Mouse (Mus musculus) ES-Bruce4 (cell line): Measurements from ENCODE around the gene Podn. TPM values are rescaled to one million over a fixed set of nuclear protein-coding genes. Genes with fewer than 3 reads are reported as not detected.

Experiments
- H3K27ac ChIP-seq: 2 replicates; pipeline ENCODE4 v1.5.1; 2012; ENCODE audit warnings: low read length, inconsistent platforms; ENCODE audit not compliant: insufficient read depth
- H3K27me3 ChIP-seq: 2 replicates; pipeline ENCODE4 v1.6.1; 2012; ENCODE audit warnings: mild to moderate bottlenecking, low read length, inconsistent platforms; ENCODE audit not compliant: control insufficient read depth, poor library complexity, insufficient read depth, severe bottlenecking
- H3K36me3 ChIP-seq: 2 replicates; pipeline ENCODE4 v1.6.1; 2012; ENCODE audit warnings: inconsistent platforms, mild to moderate bottlenecking, low read length, moderate library complexity; ENCODE audit not compliant: control insufficient read depth, poor library complexity, insufficient read depth, severe bottlenecking
- H3K4me1 ChIP-seq: one replicate; pipeline ENCODE4 v1.8.1; 2011; ENCODE audit warnings: low read length; ENCODE audit not compliant: control insufficient read depth, insufficient read depth
- H3K4me3 ChIP-seq: 2 replicates; pipeline ENCODE4 v1.5.1; 2011; ENCODE audit warnings: low read depth, mild to moderate bottlenecking, low read length
- H3K9ac ChIP-seq: 2 replicates; pipeline ENCODE4 v1.6.1; 2012; ENCODE audit warnings: low read depth, mild to moderate bottlenecking, inconsistent platforms; ENCODE audit not compliant: poor library complexity, severe bottlenecking
- H3K9me3 ChIP-seq: replicated peaks from 2 replicates; pipeline ENCODE4 v1.6.1; 2012; ENCODE audit warnings: mild to moderate bottlenecking, low read length, inconsistent platforms; ENCODE audit not compliant: control insufficient read depth, poor library complexity, insufficient read depth, severe bottlenecking
- CTCF ChIP-seq: IDR thresholded peaks from one replicate; pipeline ENCODE4 v1.8.1; 2011; ENCODE audit warnings: low read depth, low read length
- EP300 ChIP-seq: IDR thresholded peaks from 2 replicates; pipeline ENCODE4 v1.6.1; 2011; ENCODE audit warnings: low read depth, low read length; ENCODE audit not compliant: insufficient read depth
- POLR2A ChIP-seq: IDR thresholded peaks from one replicate; pipeline ENCODE4 v1.8.1; 2011; ENCODE audit warnings: low read length; ENCODE audit not compliant: insufficient read depth
- polyA plus RNA-seq: library from polyadenylated mRNA; stranded (reverse); fragments of >200 nt; gene quantifications from 2 replicates; pipeline ENCODE4 v1.2.4, GENCODE M21; 2011; ENCODE audit warnings: low read depth; ENCODE audit not compliant: missing spikeins, insufficient read depth, insufficient read length

Podn gene
- polyA plus RNA-seq, 1 experiment, result 3.3 TPM

- H3K27ac ChIP-seq, result no peak overlapping the region
Observed at GRCm38 (mm10) chr4:107980002-107980600, 116.1 kb downstream of the Podn start.

GRCm38 (mm10) chr4:107979530-107979929 lies 116.7 kb downstream of the Podn start:
- Histone ChIP-seq H3K27me3 (no peaks in the 10 kb centered on the region), H3K4me3 (no peak overlapping the region), H3K9ac (no peak overlapping the region), H3K9me3 (no peaks in the 10 kb centered on the region), H3K4me1 (no peaks in the 10 kb centered on the region), H3K36me3 (no peaks in the 10 kb centered on the region), H3K27ac (no peak overlapping the region)
- no peak for TF ChIP-seq CTCF
- no peak for TF ChIP-seq POLR2A
- TF ChIP-seq EP300, result no peak

More at GRCm38 (mm10) chr4:107980002-107980600, 116.1 kb downstream of the Podn start:
- Histone ChIP-seq H3K4me3 (no peak overlapping the region), H3K4me1 (no peaks in the 10 kb centered on the region), H3K9ac (no peak overlapping the region), H3K36me3 (no peaks in the 10 kb centered on the region), H3K27me3 (no peaks in the 10 kb centered on the region), H3K9me3 (no peaks in the 10 kb centered on the region)
- TF ChIP-seq POLR2A, result no peak
- no peak for TF ChIP-seq CTCF
- no peak for TF ChIP-seq EP300

GRCm38 (mm10) chr4:107977593-107977992 lies 118.7 kb downstream of the Podn start:
- no peak overlapping the region for H3K27ac ChIP-seq
- no peaks in the 10 kb centered on the region for H3K9me3 ChIP-seq
- TF ChIP-seq EP300, result no peak
- TF ChIP-seq POLR2A, result no peak
- no peak for TF ChIP-seq CTCF
- H3K4me3 ChIP-seq, result no peak overlapping the region
- no peaks in the 10 kb centered on the region for H3K4me1 ChIP-seq
- no peaks in the 10 kb centered on the region for H3K27me3 ChIP-seq
- H3K36me3 ChIP-seq, result no peaks in the 10 kb centered on the region
- H3K9ac ChIP-seq, result no peak overlapping the region

- H3K9ac ChIP-seq, result no peak overlapping the region
- H3K4me3 ChIP-seq, result no peak overlapping the region
- TF ChIP-seq CTCF, result no peak
- TF ChIP-seq POLR2A, result no peak
- TF ChIP-seq EP300, result no peak
- no peaks in the 10 kb centered on the region for H3K9me3 ChIP-seq
- no peak overlapping the region for H3K27ac ChIP-seq
- no peaks in the 10 kb centered on the region for H3K4me1 ChIP-seq
- H3K36me3 ChIP-seq, result no peaks in the 10 kb centered on the region
- H3K27me3 ChIP-seq, result no peaks in the 10 kb centered on the region
Observed at GRCm38 (mm10) chr4:107975004-107975403, 121.2 kb downstream of the Podn start.

GRCm38 (mm10) chr4:107974527-107974926 lies 121.7 kb downstream of the Podn start:
- no peak for TF ChIP-seq POLR2A
- TF ChIP-seq CTCF, result no peak
- no peak for TF ChIP-seq EP300
- H3K36me3 ChIP-seq, result no peaks in the 10 kb centered on the region
- H3K4me1 ChIP-seq, result no peaks in the 10 kb centered on the region
- no peak overlapping the region for H3K9ac ChIP-seq
- no peak overlapping the region for H3K4me3 ChIP-seq
- no peaks in the 10 kb centered on the region for H3K9me3 ChIP-seq
- H3K27me3 ChIP-seq, result no peaks in the 10 kb centered on the region
- H3K27ac ChIP-seq, result no peak overlapping the region

- H3K36me3 ChIP-seq, result no peaks in the 10 kb centered on the region
- no peaks in the 10 kb centered on the region for H3K9me3 ChIP-seq
- no peak overlapping the region for H3K9ac ChIP-seq
- H3K4me1 ChIP-seq, result peaks cover 2% of the 10 kb centered on the region
- no peak overlapping the region for H3K4me3 ChIP-seq
- no peak overlapping the region for H3K27ac ChIP-seq
- H3K27me3 ChIP-seq, result no peaks in the 10 kb centered on the region
- TF ChIP-seq EP300 (no peak), CTCF (no peak), POLR2A (no peak)
Observed at GRCm38 (mm10) chr4:107971162-107971561, 125.1 kb downstream of the Podn start.
